Mouse (Mus musculus): ENCODE measurements around the gene Olfr1411. TPM values are rescaled to one million over a fixed set of nuclear protein-coding genes. Genes with fewer than 3 reads are reported as not detected.

Olfr1411 gene
- polyA plus RNA-seq, 1 experiment: not detected

DNA sequence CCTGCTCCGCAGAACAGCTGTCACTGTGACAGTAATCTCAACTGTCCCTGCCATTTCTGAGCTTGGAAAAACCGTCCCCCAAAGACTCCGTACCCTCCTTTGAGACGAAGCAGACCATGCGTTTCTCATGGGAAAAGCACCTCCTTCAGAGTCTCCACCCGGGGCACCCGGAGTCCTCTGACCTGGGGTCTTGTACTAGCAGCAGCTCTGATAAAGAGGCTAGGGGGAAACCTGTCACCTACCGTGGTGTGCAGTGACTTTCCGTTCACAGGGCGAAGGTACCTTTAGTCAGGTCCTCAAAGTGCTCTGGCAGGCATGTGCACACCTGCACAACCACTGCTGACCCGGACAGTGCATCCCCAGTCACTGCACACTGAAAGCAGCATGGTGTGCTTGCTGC lies 42.5 kb downstream of the Olfr1411 start:
- peaks cover 18% of the 10 kb centered on the region for H3K4me1 ChIP-seq (ENCODE audit: control insufficient read depth)
- H3K36me3 ChIP-seq (ENCODE audit: control insufficient read depth): peaks cover 43% of the 10 kb centered on the region
- H3K27me3 ChIP-seq (ENCODE audit: control insufficient read depth): no peaks in the 10 kb centered on the region
- no peak for TF ChIP-seq TAL1 (IDR thresholded peaks at IDR 0.05; ENCODE audit: low read length)
- TF ChIP-seq GATA1 (IDR thresholded peaks at IDR 0.05; ENCODE audit: low read length): no peak
- no peak overlapping the region for H3K4me3 ChIP-seq (replicated peaks)
- no peaks in the 10 kb centered on the region for H3K9me3 ChIP-seq (ENCODE audit: control insufficient read depth, low read length)

DNA sequence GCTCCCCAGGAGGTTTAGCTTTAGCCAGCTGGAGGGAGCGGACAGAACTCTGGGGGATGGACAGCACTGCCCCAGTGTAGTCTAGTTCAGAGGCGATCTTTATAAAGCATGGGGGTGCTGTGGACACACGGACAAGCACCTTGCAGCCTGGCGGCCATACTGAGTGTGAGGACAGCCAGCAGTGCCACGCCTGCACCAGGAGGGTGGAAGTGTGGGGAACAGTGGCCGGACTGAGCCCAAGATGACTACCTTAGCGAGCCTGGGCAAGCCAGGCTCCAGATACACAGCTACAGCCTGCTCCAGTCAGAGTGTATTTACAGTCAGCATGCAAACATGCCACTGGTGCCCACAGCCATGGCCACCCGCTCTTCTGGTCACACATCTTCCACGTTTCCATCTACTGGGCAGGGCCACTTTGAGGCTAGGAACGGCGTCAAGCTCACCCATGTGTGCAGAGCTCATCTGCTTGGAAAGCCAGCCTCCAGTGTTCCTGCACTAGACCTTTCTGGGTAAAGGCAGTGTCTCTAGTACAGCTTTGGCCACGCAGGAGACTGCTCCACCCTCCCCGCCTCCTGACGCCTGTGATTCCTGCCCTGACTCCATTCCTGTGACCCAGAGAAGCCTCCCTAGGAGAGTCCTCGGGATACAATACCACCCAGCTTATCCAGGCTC lies 43.4 kb downstream of the Olfr1411 start:
- Histone ChIP-seq H3K27me3 (ENCODE audit: control insufficient read depth) (no peaks in the 10 kb centered on the region), H3K36me3 (ENCODE audit: control insufficient read depth) (peaks cover 43% of the 10 kb centered on the region), H3K4me3 (replicated peaks) (no peak overlapping the region), H3K9me3 (ENCODE audit: control insufficient read depth, low read length) (no peaks in the 10 kb centered on the region), H3K4me1 (ENCODE audit: control insufficient read depth) (peaks cover 24% of the 10 kb centered on the region)
- TF ChIP-seq GATA1 (IDR thresholded peaks at IDR 0.05; ENCODE audit: low read length): no peak
- no peak for TF ChIP-seq TAL1 (IDR thresholded peaks at IDR 0.05; ENCODE audit: low read length)

DNA sequence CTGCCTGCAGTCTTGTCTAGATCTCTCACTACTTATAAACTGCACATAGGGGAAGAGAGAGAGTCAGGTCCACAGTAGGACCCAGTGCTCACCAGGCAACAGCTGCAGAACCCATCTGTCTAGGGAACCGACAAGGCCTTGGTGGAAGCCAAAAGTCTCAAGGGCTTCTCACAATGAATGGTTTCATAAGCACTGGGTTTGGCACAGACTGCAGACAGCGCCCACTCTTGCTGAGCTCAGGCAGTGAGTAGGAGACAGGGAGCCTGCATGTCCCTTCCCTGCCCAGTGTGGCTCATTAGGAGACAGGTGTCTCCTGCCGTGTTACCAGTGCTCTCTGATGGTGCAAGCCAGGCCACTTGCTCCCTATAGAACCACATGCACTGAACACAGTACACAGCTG lies 44.0 kb downstream of the Olfr1411 start:
- Histone ChIP-seq H3K4me3 (replicated peaks) (no peak overlapping the region), H3K27me3 (ENCODE audit: control insufficient read depth) (no peaks in the 10 kb centered on the region), H3K4me1 (ENCODE audit: control insufficient read depth) (peaks cover 24% of the 10 kb centered on the region), H3K9me3 (ENCODE audit: control insufficient read depth, low read length) (no peaks in the 10 kb centered on the region), H3K36me3 (ENCODE audit: control insufficient read depth) (peaks cover 43% of the 10 kb centered on the region)
- TF ChIP-seq TAL1 (IDR thresholded peaks at IDR 0.05; ENCODE audit: low read length) (no peak), GATA1 (IDR thresholded peaks at IDR 0.05; ENCODE audit: low read length) (no peak)

DNA sequence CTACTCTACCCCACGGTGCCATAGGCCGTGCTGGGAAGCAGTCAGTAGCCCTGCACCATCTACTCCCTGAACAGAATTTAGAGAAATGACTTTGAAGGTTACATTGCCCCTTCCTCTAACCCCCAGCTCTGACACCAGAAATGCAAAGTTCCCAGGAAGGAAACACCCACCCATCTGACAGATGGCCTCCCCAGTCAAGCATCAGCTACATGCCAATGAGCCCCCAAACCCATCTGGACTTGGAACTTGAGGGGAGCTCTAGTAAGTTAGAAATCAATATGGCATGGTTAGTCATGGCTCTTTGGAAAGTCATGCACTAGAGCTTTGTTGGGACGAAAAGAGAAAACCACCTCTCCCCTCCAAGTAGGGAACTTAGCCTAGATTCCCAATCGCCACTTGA lies 44.5 kb downstream of the Olfr1411 start:
- Histone ChIP-seq H3K9me3 (ENCODE audit: control insufficient read depth, low read length) (no peaks in the 10 kb centered on the region), H3K27me3 (ENCODE audit: control insufficient read depth) (no peaks in the 10 kb centered on the region), H3K4me3 (replicated peaks) (no peak overlapping the region), H3K36me3 (ENCODE audit: control insufficient read depth) (peaks cover 43% of the 10 kb centered on the region), H3K4me1 (ENCODE audit: control insufficient read depth) (peaks cover 26% of the 10 kb centered on the region)
- no peak for TF ChIP-seq TAL1 (IDR thresholded peaks at IDR 0.05; ENCODE audit: low read length)

DNA sequence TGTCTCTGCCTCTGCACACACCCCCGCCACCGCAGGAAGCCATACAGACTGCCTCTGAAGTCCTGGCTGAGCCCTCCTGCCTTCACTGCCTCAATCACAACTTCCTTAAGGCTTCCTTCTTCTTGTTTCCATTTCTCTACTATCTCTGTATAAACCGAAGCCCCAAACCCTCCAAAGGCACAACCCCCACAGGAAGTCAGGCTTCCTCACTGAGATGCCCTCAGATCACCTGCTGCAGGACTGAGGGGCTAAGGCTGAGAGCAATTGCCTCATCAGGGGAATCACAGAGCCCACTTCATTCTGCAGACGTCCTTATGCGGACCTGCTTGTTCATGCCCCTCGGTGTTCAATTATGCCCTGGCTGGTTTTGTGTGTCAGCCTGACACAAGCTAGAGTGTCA lies 46.2 kb downstream of the Olfr1411 start:
- Histone ChIP-seq H3K4me3 (replicated peaks) (peak overlapping the region; percentile 76), H3K4me1 (ENCODE audit: control insufficient read depth) (peaks cover 27% of the 10 kb centered on the region), H3K27me3 (ENCODE audit: control insufficient read depth) (no peaks in the 10 kb centered on the region), H3K9me3 (ENCODE audit: control insufficient read depth, low read length) (no peaks in the 10 kb centered on the region), H3K36me3 (ENCODE audit: control insufficient read depth) (peaks cover 43% of the 10 kb centered on the region)
- TF ChIP-seq GATA1 (IDR thresholded peaks at IDR 0.05; ENCODE audit: low read length): no peak
- no peak for TF ChIP-seq TAL1 (IDR thresholded peaks at IDR 0.05; ENCODE audit: low read length)

DNA sequence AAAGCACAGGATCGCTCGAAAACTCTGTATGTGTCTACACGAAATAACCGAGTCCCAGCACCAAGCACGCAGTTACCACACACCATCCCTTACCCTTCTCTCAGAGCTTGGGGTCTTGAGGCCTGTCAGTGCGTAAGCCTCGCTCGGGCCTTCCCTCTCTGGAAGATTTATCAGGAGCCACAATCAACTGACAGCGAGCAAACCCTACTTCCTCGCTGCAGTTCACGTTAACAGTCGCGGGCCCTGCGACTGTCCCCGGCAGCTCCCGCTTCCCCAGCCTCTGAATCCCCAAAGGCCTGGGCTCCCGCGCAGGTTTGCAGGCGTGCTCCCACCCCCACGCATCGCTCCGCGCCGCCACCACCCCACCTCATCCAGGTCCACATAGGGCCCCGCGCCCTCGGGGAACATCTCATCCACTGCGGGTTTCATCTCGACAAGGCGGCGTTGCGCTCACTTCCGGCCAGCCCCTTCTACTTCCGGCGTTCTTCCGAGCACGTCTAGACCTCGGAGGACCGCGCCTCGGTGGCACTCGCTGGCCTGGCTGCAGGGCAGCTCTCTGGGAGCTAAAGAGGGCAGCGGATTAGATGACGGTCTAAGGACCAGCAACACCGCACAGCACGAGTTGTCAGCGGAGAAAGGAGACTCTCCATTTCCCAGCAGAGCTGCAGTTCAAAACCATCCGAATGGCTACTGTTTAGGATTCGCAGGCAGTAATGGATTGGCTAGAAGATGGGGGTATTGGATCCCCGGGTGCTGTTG lies 47.5 kb downstream of the Olfr1411 start, which contains the start of gene Cops9:
TSS of gene Cops9 (minus strand) at position 472 of the 759 bp plus-strand sequence.
- H3K36me3 ChIP-seq (ENCODE audit: control insufficient read depth): peaks cover 32% of the 10 kb centered on the region
- TF ChIP-seq TAL1 (IDR thresholded peaks at IDR 0.05; ENCODE audit: low read length) (no peak), GATA1 (IDR thresholded peaks at IDR 0.05; ENCODE audit: low read length) (peak; percentile 60)
- H3K27me3 ChIP-seq (ENCODE audit: control insufficient read depth): no peaks in the 10 kb centered on the region
- peak within 1 kb of the TSS; percentile 76 for H3K4me3 ChIP-seq (replicated peaks)
- peaks cover 27% of the 10 kb centered on the region for H3K4me1 ChIP-seq (ENCODE audit: control insufficient read depth)
- no peaks in the 10 kb centered on the region for H3K9me3 ChIP-seq (ENCODE audit: control insufficient read depth, low read length)

DNA sequence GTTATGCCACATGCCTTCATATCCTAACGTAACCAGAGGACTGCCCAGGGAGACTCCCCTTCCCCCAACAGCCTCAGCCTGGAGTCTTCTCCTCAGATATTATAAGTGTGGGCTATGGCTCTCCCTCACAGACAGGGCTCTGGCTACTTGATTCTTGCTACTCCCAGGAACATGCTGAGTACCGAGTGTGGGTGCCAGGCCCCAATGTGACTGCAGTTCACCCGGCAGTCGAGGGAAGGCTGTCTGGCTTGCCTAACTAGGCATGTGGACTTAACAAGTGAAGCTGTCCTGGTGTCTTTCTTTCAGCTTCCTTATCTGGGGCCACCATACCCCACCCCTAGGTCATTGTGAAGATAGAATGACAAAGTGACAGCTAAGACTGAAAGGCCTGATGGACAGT lies 49.5 kb downstream of the Olfr1411 start:
- Histone ChIP-seq H3K4me3 (replicated peaks) (no peak overlapping the region), H3K36me3 (ENCODE audit: control insufficient read depth) (peaks cover 12% of the 10 kb centered on the region), H3K4me1 (ENCODE audit: control insufficient read depth) (peaks cover 32% of the 10 kb centered on the region), H3K9me3 (ENCODE audit: control insufficient read depth, low read length) (no peaks in the 10 kb centered on the region), H3K27me3 (ENCODE audit: control insufficient read depth) (no peaks in the 10 kb centered on the region)
- TF ChIP-seq GATA1 (IDR thresholded peaks at IDR 0.05; ENCODE audit: low read length) (no peak), TAL1 (IDR thresholded peaks at IDR 0.05; ENCODE audit: low read length) (no peak)

DNA sequence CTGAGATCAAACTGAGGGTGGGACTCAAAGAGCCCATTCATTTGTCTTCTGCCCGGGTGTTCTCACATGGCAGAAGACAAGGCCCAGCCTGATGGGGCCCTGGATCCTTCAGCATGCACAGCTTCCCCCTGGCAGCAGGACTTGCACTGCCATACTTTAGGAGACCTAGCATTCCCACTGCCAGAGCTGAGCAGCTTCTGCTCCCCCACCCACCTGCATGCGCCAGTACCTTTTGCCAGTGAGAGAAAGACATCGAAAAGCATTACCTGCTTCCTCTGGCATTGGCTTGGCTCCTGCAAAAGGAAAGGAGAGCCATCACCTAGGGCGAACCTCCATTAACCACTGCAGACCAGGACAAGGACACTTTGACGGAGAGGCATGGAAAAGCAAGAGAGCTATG lies 50.7 kb downstream of the Olfr1411 start:
- no peaks in the 10 kb centered on the region for H3K27me3 ChIP-seq (ENCODE audit: control insufficient read depth)
- TF ChIP-seq GATA1 (IDR thresholded peaks at IDR 0.05; ENCODE audit: low read length): no peak
- TF ChIP-seq TAL1 (IDR thresholded peaks at IDR 0.05; ENCODE audit: low read length): no peak
- H3K4me3 ChIP-seq (replicated peaks): no peak overlapping the region
- H3K9me3 ChIP-seq (ENCODE audit: control insufficient read depth, low read length): no peaks in the 10 kb centered on the region
- no peaks in the 10 kb centered on the region for H3K36me3 ChIP-seq (ENCODE audit: control insufficient read depth)
- peaks cover 31% of the 10 kb centered on the region for H3K4me1 ChIP-seq (ENCODE audit: control insufficient read depth)

DNA sequence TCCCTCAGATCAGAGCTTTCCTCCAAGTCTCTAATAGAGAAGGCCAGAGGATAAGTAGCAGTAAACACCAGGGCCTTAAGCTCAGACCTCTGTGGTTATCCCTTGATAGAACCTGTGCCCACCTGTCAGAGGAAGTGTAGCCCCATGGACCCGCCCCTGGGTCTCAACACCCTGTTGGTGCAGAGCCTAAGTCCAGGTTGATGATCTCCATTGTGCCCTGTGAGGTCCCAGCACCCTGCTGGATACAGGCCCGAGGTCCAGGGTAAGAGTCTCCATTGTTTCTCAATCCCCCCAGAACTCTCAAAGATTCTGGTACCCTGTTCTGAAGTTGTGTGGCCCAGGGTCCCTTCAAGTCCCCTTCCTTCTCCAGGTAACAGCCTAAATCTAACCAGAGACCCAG lies 51.9 kb downstream of the Olfr1411 start:
- Histone ChIP-seq H3K27me3 (ENCODE audit: control insufficient read depth) (no peaks in the 10 kb centered on the region), H3K4me3 (replicated peaks) (no peak overlapping the region), H3K9me3 (ENCODE audit: control insufficient read depth, low read length) (no peaks in the 10 kb centered on the region), H3K36me3 (ENCODE audit: control insufficient read depth) (no peaks in the 10 kb centered on the region), H3K4me1 (ENCODE audit: control insufficient read depth) (peaks cover 19% of the 10 kb centered on the region)
- TF ChIP-seq GATA1 (IDR thresholded peaks at IDR 0.05; ENCODE audit: low read length): no peak
- no peak for TF ChIP-seq TAL1 (IDR thresholded peaks at IDR 0.05; ENCODE audit: low read length)

Data from erythroblast, embryonic 14.5 days (primary cell).